Mouse (Mus musculus) hindbrain, embryonic 14.5 days (tissue): ENCODE results near the gene Ubl3. TPM values are rescaled to one million over a fixed set of nuclear protein-coding genes. Genes with fewer than 3 reads are reported as not detected.

Experiments
- ATAC-seq: fragments of 200-750 bp; cut with Nextera tagmentation; 2 replicates; pipeline ENCODE4 v1.8.0; 2017; ENCODE audit warnings: moderate number of reproducible peaks, mild to moderate bottlenecking, moderate TSS enrichment, moderate library complexity; ENCODE audit not compliant: low FRiP score
- DNase-seq: peaks from one replicate; pipeline ENCODE4 v3.0.0-alpha.2; 2015; ENCODE audit warnings: low spot score
- H3K27ac ChIP-seq: fragments of 300-500 bp; sonication (generic); 2 replicates; pipeline ENCODE4 v1.5.1; 2014; ENCODE audit warnings: mild to moderate bottlenecking, moderate library complexity
- H3K27me3 ChIP-seq: fragments of 300-500 bp; sonication (generic); 2 replicates; pipeline ENCODE4 v1.6.1; 2014; ENCODE audit warnings: mild to moderate bottlenecking, low read length, mixed read lengths; ENCODE audit not compliant: control insufficient read depth, insufficient read depth
- H3K36me3 ChIP-seq: fragments of 300-500 bp; sonication (generic); replicated peaks from 2 replicates; pipeline ENCODE4 v1.6.1; 2014; ENCODE audit not compliant: control insufficient read depth, insufficient read depth
- H3K4me1 ChIP-seq: fragments of 300-500 bp; sonication (generic); replicated peaks from 2 replicates; pipeline ENCODE4 v1.6.1; 2014; ENCODE audit warnings: antibody characterized with exemption, low read length, mixed read lengths; ENCODE audit not compliant: control insufficient read depth, insufficient read depth
- H3K4me2 ChIP-seq: fragments of 300-500 bp; sonication (generic); replicated peaks from 2 replicates; pipeline ENCODE4 v1.6.1; 2014; ENCODE audit warnings: mild to moderate bottlenecking, moderate library complexity
- H3K4me3 ChIP-seq: fragments of 300-500 bp; sonication (generic); replicated peaks from 2 replicates; pipeline ENCODE4 v1.5.1; 2014; ENCODE audit warnings: mild to moderate bottlenecking, low read length
- H3K9ac ChIP-seq: fragments of 300-500 bp; sonication (generic); 2 replicates; pipeline ENCODE4 v1.6.1; 2014
- H3K9me3 ChIP-seq: fragments of 300-500 bp; sonication (generic); 2 replicates; pipeline ENCODE4 v1.6.1; 2016; ENCODE audit warnings: low read length; ENCODE audit not compliant: control insufficient read depth
- WGBS: fragments of 180-500 bp; shearing (Covaris S2); extraction: QIAGEN DNeasy Blood & Tissue Kit; methylation state at CpG from one replicate; pipeline ENCODE4 v1.1.7; 2014; 5-methylcytosine and 5-hydroxymethylcytosine counted together
- polyA plus RNA-seq: library from polyadenylated mRNA; unstranded; fragments of >200 nt; fragmentation: Nextera tagmentation; extraction: Ambion mirVana; gene quantifications from 2 replicates; pipeline ENCODE4 v1.2.1, GENCODE M21; 2014

Ubl3 gene
- polyA plus RNA-seq, 1 experiment from 2014 or later, result 102 TPM

- 52% methylated on average over 3 of the region's 3 CpGs for WGBS
- DNase-seq (no peak), ATAC-seq (no peak)
- Histone ChIP-seq H3K27ac (no peak overlapping the region), H3K9me3 (no peaks in the 10 kb centered on the region), H3K27me3 (no peaks in the 10 kb centered on the region), H3K4me2 (no peak overlapping the region), H3K4me3 (no peak overlapping the region), H3K9ac (no peak overlapping the region), H3K4me1 (no peaks in the 10 kb centered on the region), H3K36me3 (no peaks in the 10 kb centered on the region)
Observed at GRCm38 (mm10) chr5:148588987-148589386, 36.4 kb upstream of the Ubl3 start.

GRCm38 (mm10) chr5:148588142-148588650 lies 35.6 kb upstream of the Ubl3 start:
- Histone ChIP-seq H3K27ac (no peak overlapping the region), H3K4me2 (no peak overlapping the region), H3K4me3 (no peak overlapping the region), H3K9me3 (no peaks in the 10 kb centered on the region), H3K36me3 (no peaks in the 10 kb centered on the region), H3K4me1 (no peaks in the 10 kb centered on the region), H3K9ac (no peak overlapping the region), H3K27me3 (no peaks in the 10 kb centered on the region)
- 21% methylated on average over 6 of the region's 6 CpGs for WGBS
- DNase-seq (no peak), ATAC-seq (no peak)

GRCm38 (mm10) chr5:148580388-148580985 lies 27.9 kb upstream of the Ubl3 start:
- H3K4me1 ChIP-seq, result peaks cover 2% of the 10 kb centered on the region; the same call in 1 of the 2 replicates
- DNase-seq (no peak), ATAC-seq (no peak)
- H3K9ac ChIP-seq, result no peak overlapping the region
- H3K36me3 ChIP-seq, result no peaks in the 10 kb centered on the region
- no peak overlapping the region for H3K27ac ChIP-seq
- 90% methylated on average over 13 of the region's 13 CpGs for WGBS
- no peak overlapping the region for H3K4me3 ChIP-seq
- no peaks in the 10 kb centered on the region for H3K9me3 ChIP-seq
- no peak overlapping the region for H3K4me2 ChIP-seq
- no peaks in the 10 kb centered on the region for H3K27me3 ChIP-seq

- WGBS, result 91% methylated on average over 2 of the region's 2 CpGs
- Histone ChIP-seq H3K36me3 (no peaks in the 10 kb centered on the region), H3K4me2 (no peak overlapping the region), H3K4me1 (peaks cover 13% of the 10 kb centered on the region; the same call in 1 of the 2 replicates), H3K27ac (no peak overlapping the region), H3K9ac (no peak overlapping the region), H3K9me3 (no peaks in the 10 kb centered on the region), H3K4me3 (no peak overlapping the region), H3K27me3 (no peaks in the 10 kb centered on the region)
- DNase-seq, result no peak
- no peak for ATAC-seq
Observed at GRCm38 (mm10) chr5:148579156-148579555, 26.6 kb upstream of the Ubl3 start.

GRCm38 (mm10) chr5:148578353-148578752 lies 25.8 kb upstream of the Ubl3 start:
- H3K4me2 ChIP-seq, result no peak overlapping the region
- H3K4me1 ChIP-seq, result peaks cover 13% of the 10 kb centered on the region; the same call in 1 of the 2 replicates
- no peak overlapping the region for H3K27ac ChIP-seq
- H3K27me3 ChIP-seq, result no peaks in the 10 kb centered on the region
- 72% methylated on average over 8 of the region's 8 CpGs for WGBS
- H3K9me3 ChIP-seq, result no peaks in the 10 kb centered on the region
- no peak for ATAC-seq
- H3K9ac ChIP-seq, result no peak overlapping the region
- H3K4me3 ChIP-seq, result no peak overlapping the region
- no peaks in the 10 kb centered on the region for H3K36me3 ChIP-seq
- DNase-seq, result no peak

GRCm38 (mm10) chr5:148577278-148577677 lies 24.7 kb upstream of the Ubl3 start:
- Histone ChIP-seq H3K4me3 (no peak overlapping the region), H3K9ac (no peak overlapping the region), H3K27ac (no peak overlapping the region), H3K9me3 (no peaks in the 10 kb centered on the region), H3K36me3 (no peaks in the 10 kb centered on the region), H3K4me2 (no peak overlapping the region), H3K27me3 (no peaks in the 10 kb centered on the region), H3K4me1 (peaks cover 13% of the 10 kb centered on the region; the same call in 1 of the 2 replicates)
- DNase-seq (no peak), ATAC-seq (no peak)
- WGBS, result 88% methylated on average over 9 of the region's 9 CpGs

- DNase-seq (no peak), ATAC-seq (no peak)
- Histone ChIP-seq H3K4me1 (peaks cover 13% of the 10 kb centered on the region; the same call in 1 of the 2 replicates), H3K27me3 (no peaks in the 10 kb centered on the region), H3K27ac (no peak overlapping the region), H3K4me2 (no peak overlapping the region), H3K9ac (no peak overlapping the region), H3K9me3 (no peaks in the 10 kb centered on the region), H3K36me3 (no peaks in the 10 kb centered on the region), H3K4me3 (no peak overlapping the region)
- WGBS, result 55% methylated on average over 5 of the region's 5 CpGs
Observed at GRCm38 (mm10) chr5:148575163-148575562, 22.6 kb upstream of the Ubl3 start.

GRCm38 (mm10) chr5:148572676-148573075 lies 20.1 kb upstream of the Ubl3 start:
- 86% methylated on average over 5 of the region's 5 CpGs for WGBS
- no peak overlapping the region for H3K4me3 ChIP-seq

GRCm38 (mm10) chr5:148570571-148571304 lies 18.1 kb upstream of the Ubl3 start:
- H3K4me2 ChIP-seq, result no peak overlapping the region
- no peaks in the 10 kb centered on the region for H3K27me3 ChIP-seq
- no peak overlapping the region for H3K27ac ChIP-seq
- DNase-seq (no peak), ATAC-seq (no peak)
- H3K36me3 ChIP-seq, result no peaks in the 10 kb centered on the region
- no peaks in the 10 kb centered on the region for H3K9me3 ChIP-seq
- peaks cover 13% of the 10 kb centered on the region; the same call in 1 of the 2 replicates for H3K4me1 ChIP-seq
- WGBS, result 87% methylated on average over 14 of the region's 14 CpGs
- no peak overlapping the region for H3K4me3 ChIP-seq
- no peak overlapping the region for H3K9ac ChIP-seq

More at GRCm38 (mm10) chr5:148572676-148573075, 20.1 kb upstream of the Ubl3 start:
- H3K36me3 ChIP-seq, result no peaks in the 10 kb centered on the region
- no peak overlapping the region for H3K27ac ChIP-seq
- H3K27me3 ChIP-seq, result no peaks in the 10 kb centered on the region
- H3K4me1 ChIP-seq, result peaks cover 13% of the 10 kb centered on the region; the same call in 1 of the 2 replicates
- ATAC-seq (no peak), DNase-seq (no peak)
- H3K9me3 ChIP-seq, result no peaks in the 10 kb centered on the region
- no peak overlapping the region for H3K4me2 ChIP-seq
- no peak overlapping the region for H3K9ac ChIP-seq
